Mouse (Mus musculus) limb, embryonic 14.5 days (tissue): ENCODE data around the gene Zfp961. TPM values are rescaled to one million over a fixed set of nuclear protein-coding genes. Genes with fewer than 3 reads are reported as not detected.
"Not testable (repeated sequence)": the region's sequence is repeated elsewhere in the genome, so short reads cannot be mapped to it uniquely, and the experiment has no call there.

Experiments
- ATAC-seq: fragments of 200-750 bp; cut with Nextera tagmentation; 2 replicates; pipeline ENCODE4 v1.8.0; 2017; ENCODE audit warnings: low read depth, moderate number of reproducible peaks, moderate TSS enrichment; ENCODE audit not compliant: low FRiP score
- DNase-seq: peaks from one replicate; pipeline ENCODE4 v3.0.0-alpha.2; 2015; ENCODE audit warnings: low spot score
- H3K27ac ChIP-seq: fragments of 300-500 bp; sonication (generic); replicated peaks from 2 replicates; pipeline ENCODE4 v1.5.1; 2014; ENCODE audit warnings: low read depth, mild to moderate bottlenecking, low read length, moderate library complexity, mixed read lengths
- H3K27me3 ChIP-seq: fragments of 300-500 bp; sonication (generic); 2 replicates; pipeline ENCODE4 v1.6.1; 2014; ENCODE audit warnings: low read length, mixed read lengths; ENCODE audit not compliant: control insufficient read depth, insufficient read depth
- H3K36me3 ChIP-seq: fragments of 300-500 bp; sonication (generic); 2 replicates; pipeline ENCODE4 v1.6.1; 2014; ENCODE audit warnings: mild to moderate bottlenecking, low read length, moderate library complexity, mixed read lengths; ENCODE audit not compliant: control insufficient read depth, insufficient read depth
- H3K4me1 ChIP-seq: fragments of 300-500 bp; sonication (generic); 2 replicates; pipeline ENCODE4 v1.6.1; 2014; ENCODE audit warnings: antibody characterized with exemption, low read length, mixed read lengths; ENCODE audit not compliant: control insufficient read depth, insufficient read depth
- H3K4me2 ChIP-seq: fragments of 300-500 bp; sonication (generic); replicated peaks from 2 replicates; pipeline ENCODE4 v1.6.1; 2014; ENCODE audit warnings: low read depth, mild to moderate bottlenecking, low read length, moderate library complexity; ENCODE audit not compliant: severe bottlenecking
- H3K4me3 ChIP-seq: fragments of 300-500 bp; sonication (generic); replicated peaks from 2 replicates; pipeline ENCODE4 v1.5.1; 2014; ENCODE audit warnings: low read length
- H3K9ac ChIP-seq: fragments of 300-500 bp; sonication (generic); 2 replicates; pipeline ENCODE4 v1.6.1; 2014; ENCODE audit warnings: mild to moderate bottlenecking, low read depth, low read length, moderate library complexity; ENCODE audit not compliant: severe bottlenecking
- H3K9me3 ChIP-seq: fragments of 300-500 bp; sonication (generic); 2 replicates; pipeline ENCODE4 v1.6.1; 2016; ENCODE audit warnings: low read length; ENCODE audit not compliant: control insufficient read depth
- POLR2A ChIP-seq: fragments of 200-500 bp; IDR thresholded peaks from 2 replicates; pipeline ENCODE4 v1.8.0; 2012; ENCODE audit warnings: inconsistent platforms, mild to moderate bottlenecking, moderate library complexity, borderline replicate concordance; ENCODE audit not compliant: insufficient read depth, insufficient read length; ENCODE audit errors: extremely low read depth
- WGBS: fragments of 180-500 bp; shearing (Covaris S2); extraction: QIAGEN DNeasy Blood & Tissue Kit; methylation state at CpG from one replicate; pipeline ENCODE4 v1.1.7; 2014; 5-methylcytosine and 5-hydroxymethylcytosine counted together
- polyA plus RNA-seq, 2 experiments: library from polyadenylated mRNA; depleted of rRNA in 1 of 2; stranded (reverse) in 1 of 2; unstranded in 1 of 2; fragments of >200 nt; fragmentation: Nextera tagmentation in 1 of 2; extraction: Ambion mirVana in 1 of 2; gene quantifications; 2 replicates each; pipeline versions ENCODE4 v1.2.1 to v1.2.3; 2012 to 2014

Zfp961 gene
- polyA plus RNA-seq, 2 experiments, result 15.5 to 18.9 TPM

DNA sequence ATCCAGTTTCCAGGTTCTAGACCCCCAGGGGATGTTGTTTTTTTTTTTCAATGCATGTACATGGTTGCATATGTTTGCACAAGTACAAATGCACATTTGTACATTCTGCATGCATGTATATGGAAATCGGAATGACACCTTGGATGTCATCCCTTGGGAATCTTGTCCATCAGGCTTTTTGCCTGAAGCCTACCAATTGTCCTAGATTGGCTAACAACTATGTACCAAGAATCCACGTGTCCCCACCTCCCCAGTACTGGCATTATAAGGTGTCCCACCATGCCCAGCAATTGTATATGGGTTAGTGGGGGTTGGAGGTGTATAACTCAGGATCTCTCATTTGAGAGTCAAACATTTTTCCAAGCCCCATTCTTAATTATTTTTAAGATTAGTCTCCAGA lies 38.6 kb upstream of the Zfp961 start:
- WGBS, result 86% methylated on average over 2 of the region's 2 CpGs
- H3K27me3 ChIP-seq, result no peaks in the 10 kb centered on the region
- H3K4me2 ChIP-seq, result no peak overlapping the region
- peaks cover 23% of the 10 kb centered on the region for H3K36me3 ChIP-seq
- no peak for TF ChIP-seq POLR2A
- H3K4me1 ChIP-seq, result no peaks in the 10 kb centered on the region
- no peak overlapping the region for H3K9ac ChIP-seq
- no peak overlapping the region for H3K27ac ChIP-seq
- H3K9me3 ChIP-seq, result peaks cover 11% of the 10 kb centered on the region; the same call in 1 of the 2 replicates
- DNase-seq (no peak), ATAC-seq (no peak)
- H3K4me3 ChIP-seq, result no peak overlapping the region

- Histone ChIP-seq H3K4me1 (peaks cover 3% of the 10 kb centered on the region; the same call in 1 of the 2 replicates), H3K27me3 (no peaks in the 10 kb centered on the region), H3K4me3 (peak overlapping the region; percentile 71), H3K9me3 (no peaks in the 10 kb centered on the region), H3K4me2 (peak overlapping the region; percentile 53), H3K36me3 (peaks cover 2% of the 10 kb centered on the region; the same call in 1 of the 2 replicates), H3K9ac (peak overlapping the region; percentile 94), H3K27ac (peak overlapping the region; percentile 97)
- peak; percentile 76; the same call in 1 of the 2 replicates for TF ChIP-seq POLR2A
- ATAC-seq (peak; percentile 99), DNase-seq (peak; percentile 97)
- under 1% methylated on average over 34 of the region's 57 CpGs for WGBS
These were observed 28.1 kb upstream of the Zfp961 start for GRCm38 (mm10) chr8:71922567-71923401.

DNA sequence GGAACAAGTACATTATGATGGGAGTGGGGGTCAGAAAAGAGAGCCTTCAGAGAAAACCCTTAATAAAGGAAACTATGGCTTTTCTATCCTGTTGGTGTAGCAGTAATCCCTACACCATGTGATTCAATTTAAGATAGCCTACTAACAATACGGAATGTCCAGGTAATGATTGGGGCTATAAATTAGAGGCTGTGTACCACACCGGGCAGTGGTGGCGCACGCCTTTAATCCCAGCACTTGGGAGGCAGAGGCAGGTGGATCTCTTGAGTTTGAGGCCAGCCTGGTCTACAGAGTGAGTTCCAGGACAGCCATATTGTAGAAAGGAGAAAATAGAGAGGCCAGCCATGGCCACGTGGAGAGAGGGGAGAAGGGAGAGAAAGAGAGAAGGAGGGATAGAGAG lies 25.0 kb upstream of the Zfp961 start:
- WGBS, result 94% methylated on average over 5 of the region's 5 CpGs

DNA sequence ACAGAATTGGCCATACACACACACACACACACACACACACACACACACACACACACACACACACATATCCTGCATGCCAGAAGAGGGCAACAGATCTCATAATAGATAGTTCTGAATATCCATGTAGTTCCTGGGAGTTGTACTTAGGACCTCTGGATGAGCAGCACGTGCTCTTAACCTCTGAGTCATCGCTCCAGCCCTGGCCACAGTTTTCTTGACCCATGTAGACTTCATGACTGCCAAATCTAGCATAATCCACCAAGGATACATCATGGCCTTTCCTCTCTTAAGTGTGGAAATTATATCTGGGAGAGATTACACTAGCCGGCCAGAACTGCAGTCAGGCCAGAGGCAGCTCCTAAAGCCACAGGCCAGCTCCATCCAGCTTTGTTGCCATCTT lies 24.3 kb upstream of the Zfp961 start:
- Histone ChIP-seq H3K36me3 (peaks cover 33% of the 10 kb centered on the region), H3K9ac (no peak overlapping the region), H3K4me3 (no peak overlapping the region), H3K4me1 (peaks cover 3% of the 10 kb centered on the region; the same call in 1 of the 2 replicates), H3K4me2 (no peak overlapping the region), H3K9me3 (no peaks in the 10 kb centered on the region), H3K27me3 (no peaks in the 10 kb centered on the region), H3K27ac (no peak overlapping the region)
- 96% methylated on average over 3 of the region's 3 CpGs for WGBS
- ATAC-seq (no peak), DNase-seq (no peak)
- no peak for TF ChIP-seq POLR2A

More for the DNA sequence above, 25.0 kb upstream of the Zfp961 start:
- no peak overlapping the region for H3K9ac ChIP-seq
- no peaks in the 10 kb centered on the region for H3K27me3 ChIP-seq
- ATAC-seq, result no peak
- H3K9me3 ChIP-seq, result no peaks in the 10 kb centered on the region
- no peak overlapping the region for H3K27ac ChIP-seq
- TF ChIP-seq POLR2A, result no peak
- H3K4me1 ChIP-seq, result peaks cover 3% of the 10 kb centered on the region; the same call in 1 of the 2 replicates
- H3K4me3 ChIP-seq, result no peak overlapping the region
- H3K36me3 ChIP-seq, result peaks cover 25% of the 10 kb centered on the region
- DNase-seq, result no peak
- no peak overlapping the region for H3K4me2 ChIP-seq

DNA sequence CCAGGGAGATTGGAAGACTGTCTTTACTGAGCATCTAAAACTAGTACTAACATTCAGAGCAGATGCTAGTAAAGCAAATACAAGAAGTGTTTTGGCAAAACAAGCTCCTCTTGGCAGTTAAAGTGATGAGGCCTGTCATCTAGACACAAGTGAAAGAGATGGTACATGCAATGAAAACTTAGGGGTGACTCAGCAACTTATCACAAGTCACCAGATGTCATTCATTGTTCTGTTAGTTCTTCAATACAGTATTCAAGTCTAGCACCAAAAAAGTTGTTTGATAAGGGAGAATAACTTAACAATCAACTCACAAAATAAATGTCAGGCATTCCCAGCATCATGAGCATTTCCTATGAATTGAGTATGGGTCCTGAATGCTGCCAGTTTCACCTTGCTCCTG lies 23.1 kb upstream of the Zfp961 start:
- Histone ChIP-seq H3K27ac (no peak overlapping the region), H3K4me1 (peaks cover 3% of the 10 kb centered on the region; the same call in 1 of the 2 replicates), H3K4me3 (no peak overlapping the region), H3K36me3 (peaks cover 37% of the 10 kb centered on the region), H3K9ac (no peak overlapping the region), H3K4me2 (no peak overlapping the region), H3K9me3 (no peaks in the 10 kb centered on the region), H3K27me3 (no peaks in the 10 kb centered on the region)
- TF ChIP-seq POLR2A, result no peak
- DNase-seq (no peak), ATAC-seq (no peak)

- not testable (repeated sequence) for H3K4me2 ChIP-seq, H3K36me3 ChIP-seq
- 81% methylated on average over 2 of the region's 2 CpGs for WGBS
These were observed 12.8 kb upstream of the Zfp961 start for GRCm38 (mm10) chr8:71938037-71938436.

More at GRCm38 (mm10) chr8:71938037-71938436, 12.8 kb upstream of the Zfp961 start:
- not testable (repeated sequence) for H3K27me3 ChIP-seq, H3K9me3 ChIP-seq, H3K9ac ChIP-seq, DNase-seq, H3K27ac ChIP-seq, H3K4me3 ChIP-seq, ATAC-seq, H3K4me1 ChIP-seq
